Mouse (Mus musculus) limb, embryonic 10.5 days (tissue): Measurements from ENCODE around the gene Tnfrsf13c. TPM values are rescaled to one million over a fixed set of nuclear protein-coding genes. Genes with fewer than 3 reads are reported as not detected.
A peak's percentile ranks its signal among the peaks of the same experiment; 100 is the strongest.

Source experiments
- DNase-seq: peaks from one replicate; pipeline ENCODE4 v3.0.0-alpha.2; 2017; ENCODE audit warnings: low spot score
- H3K27ac ChIP-seq: fragments of 300-500 bp; sonication (generic); 2 replicates; pipeline ENCODE4 v1.5.1; 2016; ENCODE audit warnings: mild to moderate bottlenecking
- H3K27me3 ChIP-seq: fragments of 300-500 bp; sonication (generic); 2 replicates; pipeline ENCODE4 v1.6.1; 2016; ENCODE audit warnings: low read depth, mild to moderate bottlenecking; ENCODE audit not compliant: poor library complexity, severe bottlenecking
- H3K36me3 ChIP-seq: fragments of 300-500 bp; sonication (generic); 2 replicates; pipeline ENCODE4 v1.6.1; 2016; ENCODE audit warnings: mild to moderate bottlenecking, moderate library complexity
- H3K4me1 ChIP-seq: fragments of 300-500 bp; sonication (generic); 2 replicates; pipeline ENCODE4 v1.6.1; 2016
- H3K4me3 ChIP-seq: fragments of 300-500 bp; sonication (generic); 2 replicates; pipeline ENCODE4 v1.5.1; 2016; ENCODE audit warnings: mild to moderate bottlenecking, moderate library complexity
- H3K9me3 ChIP-seq: fragments of 300-500 bp; sonication (generic); replicated peaks from 2 replicates; pipeline ENCODE4 v1.6.1; 2016; ENCODE audit warnings: mild to moderate bottlenecking
- WGBS: fragments of 180-500 bp; shearing (Covaris S2); methylation state at CpG from one replicate; pipeline ENCODE4 v1.1.7; 2016; 5-methylcytosine and 5-hydroxymethylcytosine counted together
- polyA plus RNA-seq: library from polyadenylated mRNA; unstranded; fragments of >200 nt; fragmentation: Nextera tagmentation; extraction: Ambion mirVana; gene quantifications from 2 replicates; pipeline ENCODE4 v1.2.1, GENCODE M21; 2016

The Tnfrsf13c gene
- polyA plus RNA-seq, 1 experiment from 2014 or later = 0.33 TPM

- no peaks in the 10 kb centered on the region for H3K9me3 ChIP-seq
- peaks cover 71% of the 10 kb centered on the region for H3K27me3 ChIP-seq
- H3K4me1 ChIP-seq = peaks cover 30% of the 10 kb centered on the region
- H3K36me3 ChIP-seq = no peaks in the 10 kb centered on the region
- 36% methylated on average over 7 of the region's 7 CpGs for WGBS
- peak overlapping the region; percentile 47 for H3K4me3 ChIP-seq
- DNase-seq = no peak
- H3K27ac ChIP-seq = no peak overlapping the region
These were observed 918 bp downstream of the Tnfrsf13c start for GRCm38 (mm10) chr15:82223251-82223650.

- H3K27ac ChIP-seq = no peak overlapping the region
- H3K4me3 ChIP-seq = no peak overlapping the region
- H3K9me3 ChIP-seq = no peaks in the 10 kb centered on the region
- H3K36me3 ChIP-seq = no peaks in the 10 kb centered on the region
- peaks cover 90% of the 10 kb centered on the region for H3K27me3 ChIP-seq
- peaks cover 37% of the 10 kb centered on the region for H3K4me1 ChIP-seq
- WGBS = 73% methylated on average over 14 of the region's 14 CpGs
- no peak for DNase-seq
These were observed 2.9 kb downstream of the Tnfrsf13c start for GRCm38 (mm10) chr15:82221104-82221860.

- H3K27me3 ChIP-seq = peaks cover 91% of the 10 kb centered on the region
- H3K4me1 ChIP-seq = peaks cover 39% of the 10 kb centered on the region
- DNase-seq = no peak
- H3K9me3 ChIP-seq = no peaks in the 10 kb centered on the region
- no peak overlapping the region for H3K4me3 ChIP-seq
- WGBS = 76% methylated on average over 11 of the region's 12 CpGs
- no peak overlapping the region for H3K27ac ChIP-seq
- H3K36me3 ChIP-seq = no peaks in the 10 kb centered on the region
These were observed 4.0 kb downstream of the Tnfrsf13c start for GRCm38 (mm10) chr15:82220003-82220675.

- Histone ChIP-seq H3K27ac (0 out of 2 replicates have a peak overlapping the region, but pooled peaks have one; percentile 30), H3K4me1 (peaks cover 30% of the 10 kb centered on the region), H3K4me3 (no peak overlapping the region), H3K9me3 (no peaks in the 10 kb centered on the region), H3K27me3 (peaks cover 91% of the 10 kb centered on the region), H3K36me3 (no peaks in the 10 kb centered on the region)
- 76% methylated on average over 26 of the region's 26 CpGs for WGBS
- DNase-seq = no peak
These were observed 5.1 kb downstream of the Tnfrsf13c start for GRCm38 (mm10) chr15:82218778-82219666.

DNA sequence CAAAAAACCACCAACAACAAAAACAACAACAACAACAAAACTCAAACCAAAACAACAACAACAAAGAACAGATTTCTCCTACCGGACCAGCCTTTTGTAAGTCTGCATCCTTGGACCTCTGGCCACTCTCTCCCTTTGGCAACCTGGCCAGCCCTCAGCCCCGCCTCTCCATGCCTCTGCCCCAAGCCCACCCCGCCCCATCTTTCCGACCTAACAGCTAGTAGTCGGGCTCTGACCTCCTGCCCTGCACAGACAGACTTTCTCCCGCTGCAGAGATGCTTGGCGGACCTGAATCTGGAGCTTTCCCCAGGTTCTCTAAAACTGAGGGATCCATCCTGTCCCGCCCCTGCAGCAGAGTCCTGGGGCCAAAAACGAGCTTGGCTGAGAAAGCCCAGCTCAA, 6.2 kb downstream of the Tnfrsf13c start:
- peaks cover 91% of the 10 kb centered on the region for H3K27me3 ChIP-seq
- peaks cover 21% of the 10 kb centered on the region for H3K4me1 ChIP-seq

GRCm38 (mm10) chr15:82217039-82217438, 7.1 kb downstream of the Tnfrsf13c start:
- Histone ChIP-seq H3K27ac (peak overlapping the region; percentile 42; the same call in 1 of the 2 replicates), H3K4me1 (peaks cover 30% of the 10 kb centered on the region), H3K27me3 (peaks cover 91% of the 10 kb centered on the region), H3K9me3 (no peaks in the 10 kb centered on the region), H3K36me3 (no peaks in the 10 kb centered on the region), H3K4me3 (no peak overlapping the region)
- DNase-seq = peak; percentile 34
- WGBS = 13% methylated on average over 7 of the region's 7 CpGs

More for the DNA sequence above, 6.2 kb downstream of the Tnfrsf13c start:
- Histone ChIP-seq H3K4me3 (no peak overlapping the region), H3K9me3 (no peaks in the 10 kb centered on the region), H3K36me3 (no peaks in the 10 kb centered on the region), H3K27ac (no peak overlapping the region)
- 20% methylated on average over 9 of the region's 9 CpGs for WGBS
- no peak for DNase-seq

DNA sequence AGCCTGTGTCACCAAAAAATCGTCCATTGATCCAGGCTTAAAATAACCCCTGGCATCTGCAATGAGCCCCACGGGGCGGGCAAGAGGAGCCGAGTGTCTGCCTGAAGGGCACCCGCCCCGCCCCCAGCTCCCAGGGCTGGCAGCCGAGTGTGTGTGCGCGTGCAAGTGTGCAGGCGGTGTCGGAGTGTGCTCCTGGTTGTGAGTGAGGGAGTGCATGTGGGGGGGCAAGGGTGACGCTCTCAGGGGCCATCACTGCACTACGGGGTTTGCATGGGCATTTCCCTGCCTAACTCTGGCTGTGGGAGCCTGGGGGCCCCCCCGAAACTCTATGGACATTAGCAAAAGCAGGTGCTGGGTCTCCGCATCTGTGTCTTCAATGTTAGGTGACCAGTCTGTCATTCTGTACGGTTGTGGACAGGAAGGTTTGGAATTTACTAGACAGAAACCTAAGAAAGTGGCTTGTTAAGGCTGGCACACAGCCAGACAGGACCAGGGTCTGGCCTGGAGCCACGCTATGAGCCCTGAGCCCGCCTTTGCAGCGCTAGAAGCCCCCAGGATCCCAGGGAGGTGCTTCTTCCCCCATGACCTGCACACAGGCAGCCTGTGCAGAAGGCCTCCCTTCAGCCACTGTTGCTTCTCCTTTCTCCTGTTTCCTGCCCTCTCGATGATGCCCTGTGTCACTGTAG, 7.9 kb downstream of the Tnfrsf13c start:
- WGBS = 54% methylated on average over 20 of the region's 20 CpGs
- peak; percentile 30 for DNase-seq

GRCm38 (mm10) chr15:82215332-82216046, 8.7 kb downstream of the Tnfrsf13c start:
- peaks cover 40% of the 10 kb centered on the region for H3K4me1 ChIP-seq
- H3K36me3 ChIP-seq = no peaks in the 10 kb centered on the region
- no peak overlapping the region for H3K27ac ChIP-seq
- H3K9me3 ChIP-seq = no peaks in the 10 kb centered on the region
- DNase-seq = no peak
- H3K27me3 ChIP-seq = peaks cover 95% of the 10 kb centered on the region
- H3K4me3 ChIP-seq = no peak overlapping the region
- WGBS = 48% methylated on average over 11 of the region's 11 CpGs

More for the DNA sequence above, 7.9 kb downstream of the Tnfrsf13c start:
- Histone ChIP-seq H3K4me1 (peaks cover 38% of the 10 kb centered on the region), H3K36me3 (no peaks in the 10 kb centered on the region), H3K9me3 (no peaks in the 10 kb centered on the region), H3K27ac (no peak overlapping the region), H3K27me3 (peaks cover 93% of the 10 kb centered on the region), H3K4me3 (no peak overlapping the region)

DNA sequence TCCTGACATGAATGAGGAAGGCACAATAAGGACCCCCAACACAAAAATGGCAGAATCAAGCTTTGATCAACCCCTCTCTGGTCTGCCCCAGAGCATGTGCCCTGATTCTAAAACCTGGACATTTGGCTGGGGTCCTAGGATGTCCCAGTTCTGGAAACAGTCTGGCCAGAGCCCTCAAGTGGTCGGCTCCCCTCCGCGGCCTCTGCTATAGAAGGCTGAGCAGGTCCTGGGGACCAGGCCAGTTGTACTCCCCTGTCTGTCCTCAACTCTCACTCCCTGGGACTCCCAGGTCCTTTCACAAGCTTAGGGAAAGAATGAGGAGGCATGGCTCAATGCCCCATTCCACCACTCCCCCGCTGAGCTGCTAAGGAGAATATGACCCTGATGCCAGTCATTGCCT, 10.9 kb downstream of the Tnfrsf13c start:
- 10% methylated on average over 4 of the region's 4 CpGs for WGBS

DNA sequence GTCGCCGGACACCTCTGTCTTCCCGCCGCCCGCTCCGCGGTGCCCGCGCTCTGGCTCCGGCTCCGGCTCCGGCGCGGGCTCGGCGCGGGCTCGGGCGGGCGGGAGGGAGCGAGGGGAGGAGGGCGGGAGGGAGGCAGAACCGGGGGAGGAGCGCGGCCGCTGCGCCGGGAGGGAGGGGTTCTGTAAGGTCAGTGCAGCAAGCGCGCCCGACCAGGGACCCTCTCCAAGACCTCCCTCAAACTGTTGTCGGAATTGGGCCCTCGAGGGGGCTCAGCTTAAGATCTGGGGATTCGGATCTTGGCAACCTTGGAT, 11.5 kb downstream of the Tnfrsf13c start, which contains the start of gene Shisa8:
Shisa8 (minus strand) TSS at position 64 of the 312 bp plus-strand sequence.
- no peaks in the 10 kb centered on the region for H3K9me3 ChIP-seq
- H3K4me1 ChIP-seq = peaks cover 31% of the 10 kb centered on the region
- WGBS = 0% methylated on average over 24 of the region's 34 CpGs
- peak; percentile 59 for DNase-seq
- H3K36me3 ChIP-seq = 0 out of 2 replicates have a peak, but pooled peaks cover 2% of the 10 kb centered on the region
- peak within 1 kb of the TSS; percentile 70 for H3K27ac ChIP-seq
- H3K4me3 ChIP-seq = peak within 1 kb of the TSS; percentile 54
- H3K27me3 ChIP-seq = peaks cover 99% of the 10 kb centered on the region

More for the DNA sequence above, 10.9 kb downstream of the Tnfrsf13c start:
- no peak for DNase-seq
- H3K4me1 ChIP-seq = peaks cover 33% of the 10 kb centered on the region
- 0 out of 2 replicates have a peak, but pooled peaks cover 2% of the 10 kb centered on the region for H3K36me3 ChIP-seq
- H3K9me3 ChIP-seq = no peaks in the 10 kb centered on the region
- no peak overlapping the region for H3K27ac ChIP-seq
- peaks cover 99% of the 10 kb centered on the region for H3K27me3 ChIP-seq
- H3K4me3 ChIP-seq = peak overlapping the region; percentile 54; the same call in 1 of the 2 replicates

DNA sequence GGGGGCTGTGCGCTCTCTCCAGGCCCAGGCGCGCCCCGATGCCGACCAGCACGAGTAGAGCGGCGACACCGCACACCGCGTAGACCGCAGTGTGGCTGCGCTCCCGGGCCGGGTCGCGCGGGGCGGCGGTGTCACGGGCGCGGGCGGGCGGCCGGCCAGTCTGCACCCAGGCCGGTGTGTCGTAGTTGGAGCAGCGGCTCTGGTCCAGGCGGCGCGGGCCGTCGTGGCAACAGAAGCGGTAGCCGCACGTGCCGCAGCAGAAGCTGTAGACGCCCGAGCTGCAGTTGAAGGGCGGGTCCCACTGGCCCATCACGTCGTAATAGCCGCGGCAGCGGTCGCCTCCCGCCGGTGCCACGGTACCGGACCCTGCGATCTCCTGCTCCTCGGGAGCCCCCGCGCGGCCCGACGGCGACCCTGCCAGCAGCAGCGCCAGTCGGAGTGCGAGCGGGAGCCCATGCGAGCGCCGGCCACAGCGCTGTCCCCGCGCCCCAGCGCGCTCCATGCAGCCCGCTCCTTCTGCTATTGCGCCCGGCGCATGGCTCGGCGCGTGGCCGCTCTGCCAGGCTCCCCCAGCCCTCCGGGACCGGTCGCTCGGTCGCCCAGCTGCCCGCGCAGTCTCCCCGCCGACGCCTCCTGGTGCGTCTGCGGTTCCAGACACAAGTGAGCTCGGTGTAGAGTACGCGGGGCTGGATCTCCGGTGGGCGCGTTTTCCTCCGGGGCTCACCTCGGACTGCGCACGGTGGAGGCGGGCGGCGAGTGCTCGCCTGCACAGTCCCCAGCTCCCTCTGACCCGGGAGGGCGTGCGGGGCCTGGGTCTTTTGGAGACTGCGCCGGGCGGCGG, 12.0 kb downstream of the Tnfrsf13c start:
- peak; percentile 63 for DNase-seq
- under 1% methylated on average over 110 of the region's 112 CpGs for WGBS
- Histone ChIP-seq H3K4me1 (peaks cover 37% of the 10 kb centered on the region), H3K9me3 (no peaks in the 10 kb centered on the region), H3K27ac (peak overlapping the region; percentile 70), H3K27me3 (peaks cover 100% of the 10 kb centered on the region), H3K36me3 (peaks cover 2% of the 10 kb centered on the region; the same call in 1 of the 2 replicates), H3K4me3 (peak overlapping the region; percentile 54)
